Mouse (Mus musculus): ENCODE measurements around the gene Slit3.

- no peak for TF ChIP-seq CTCF (IDR thresholded peaks at IDR 0.05; ENCODE audit: extremely low read depth, insufficient read length, insufficient replicate concordance, low read depth, low read length)
- no peak for TF ChIP-seq POLR2A (IDR thresholded peaks at IDR 0.05; ENCODE audit: low read depth, low read length)
Observed at GRCm38 (mm10) chr11:35083049-35083448, 38.0 kb upstream of the Slit3 start.
